In genomic region chr11:67428196-67428595, GRCm38 (mm10) we compare ENCODE assay signal across 8 mouse cellular contexts. TPM values are rescaled to one million over a fixed set of nuclear protein-coding genes. Genes with fewer than 3 reads are reported as not detected.
A peak's percentile ranks its signal among the peaks of the same experiment; 100 is the strongest.
DNase-seq lines count a peak whose midpoint lies in the region; ATAC-seq and TF ChIP-seq lines count a peak whose summit lies in the region.

No protein-coding gene starts in this region.

- no peak overlapping the region for H3K9ac ChIP-seq in heart, postnatal 0 days (replicated peaks; ENCODE audit: low read depth, low read length)
- no peak overlapping the region for H3K9ac ChIP-seq in heart, embryonic 12.5 days

- H3K36me3 ChIP-seq in heart, postnatal 0 days (replicated peaks; ENCODE audit: control insufficient read depth, insufficient read depth, low read length) = no peaks in the 10 kb centered on the region
- no peaks in the 10 kb centered on the region for H3K36me3 ChIP-seq in heart, embryonic 12.5 days

- no peaks in the 10 kb centered on the region for H3K4me1 ChIP-seq in heart, postnatal 0 days (ENCODE audit: control insufficient read depth, insufficient read depth)
- no peaks in the 10 kb centered on the region for H3K4me1 ChIP-seq in heart, embryonic 12.5 days (replicated peaks)

- 19% methylated on average over 3 of the region's 3 CpGs for WGBS in heart, postnatal 0 days
- 18% methylated on average over 3 of the region's 3 CpGs for WGBS in heart, embryonic 12.5 days

- H3K4me3 ChIP-seq in heart, postnatal 0 days (ENCODE audit: low read depth, low read length) = no peak overlapping the region
- H3K4me3 ChIP-seq in heart, embryonic 12.5 days = no peak overlapping the region

- peak; percentile 56 for TF ChIP-seq CTCF in heart, postnatal 0 days (IDR thresholded peaks at IDR 0.05; ENCODE audit: low read depth)

- H3K9me3 ChIP-seq in heart, postnatal 0 days (replicated peaks; ENCODE audit: control insufficient read depth, low read length) = no peaks in the 10 kb centered on the region; the same call in 1 of the 2 replicates
- no peaks in the 10 kb centered on the region for H3K9me3 ChIP-seq in heart, embryonic 12.5 days (replicated peaks)

- no peak overlapping the region for H3K27ac ChIP-seq in heart, postnatal 0 days (ENCODE audit: low read depth)
- H3K27ac ChIP-seq in heart, embryonic 12.5 days (ENCODE audit: poor library complexity, severe bottlenecking) = no peak overlapping the region

- ATAC-seq in heart, postnatal 0 days (ENCODE audit: insufficient read depth, low read depth) = no peak
- ATAC-seq in heart, embryonic 12.5 days (ENCODE audit: insufficient number of reproducible peaks, low FRiP score) = no peak
- peak; percentile 73 for ATAC-seq in megakaryocyte-erythroid progenitor cell, adult 5-6 weeks (replicated peaks; ENCODE audit: low FRiP score, low TSS enrichment, poor library complexity, severe bottlenecking)

- H3K27me3 ChIP-seq in heart, postnatal 0 days (ENCODE audit: control insufficient read depth, insufficient read depth, low read length) = no peaks in the 10 kb centered on the region
- no peaks in the 10 kb centered on the region for H3K27me3 ChIP-seq in heart, embryonic 12.5 days (replicated peaks)

- no peak for TF ChIP-seq EP300 in heart, postnatal 0 days (IDR thresholded peaks at IDR 0.05; ENCODE audit: low read depth)

- peak; percentile 68 for DNase-seq in heart, postnatal 0 days (ENCODE audit: low spot score)
- DNase-seq in B cell, adult 2 months = peak; percentile 39 to 51
- DNase-seq in adrenal gland, adult 8-10 months = peak; percentile 35
- DNase-seq in embryo, embryonic 9.5 days (ENCODE audit: extremely low spot score) = peak; percentile 46
- peak; percentile 55 to 73 for DNase-seq in kidney, postnatal 36 days
- DNase-seq in T-cell, adult 2 months (ENCODE audit: low spot score) = no peak

- no peak overlapping the region for H3K4me2 ChIP-seq in heart, postnatal 0 days (ENCODE audit: low read depth, low read length)
- H3K4me2 ChIP-seq in heart, embryonic 12.5 days = no peak overlapping the region

RNA-seq across cellular contexts. Expression of gene Gas7, which starts 27.0 kb away (rescaled TPM):
- total RNA-seq in heart, postnatal 0 days (2014; rRNA removed; ENCODE audit: low replicate concordance) = 5.3 and 23.2 TPM in 2 replicates
- polyA plus RNA-seq in heart, postnatal 0 days (2015; fragmentation: Nextera tagmentation; extraction: Ambion mirVana) = 4.6 and 4.8 TPM in 2 replicates
- 6.9 and 7.4 TPM in 2 replicates for polyA plus RNA-seq in heart, embryonic 12.5 days (2016; fragmentation: Nextera tagmentation; extraction: Ambion mirVana)
- 100 to 1,000 TPM in 1 of 4 experiments, 10 to 100 TPM in 3; 48.7 to 104 (median 74.3) TPM for total RNA-seq in adrenal gland, adult 8-10 months (2022)
- 0.67 and 3.4 TPM in 2 replicates for total RNA-seq in megakaryocyte-erythroid progenitor cell, adult 5-6 weeks (2014; fragmentation: Nextera tagmentation)
- total RNA-seq in megakaryocyte-erythroid progenitor cell, adult 5-6 weeks (2017) = 0.80 and 1.3 TPM in 2 replicates
